8 mouse cellular contexts compared by ENCODE assay signal in genomic region chr5:120435731-120436501, GRCm38 (mm10). TPM values are rescaled to one million over a fixed set of nuclear protein-coding genes. Genes with fewer than 3 reads are reported as not detected.
DNase-seq lines count a peak whose midpoint lies in the region; ATAC-seq and TF ChIP-seq lines count a peak whose summit lies in the region.

No protein-coding gene starts in this region.

- no peaks in the 10 kb centered on the region for H3K4me1 ChIP-seq in liver, embryonic 11.5 days (replicated peaks; ENCODE audit: control insufficient read depth, insufficient read depth, low read length)
- H3K4me1 ChIP-seq in forebrain, embryonic 12.5 days: peaks cover 72% of the 10 kb centered on the region
- H3K4me1 ChIP-seq in limb, embryonic 12.5 days (replicated peaks): peaks cover 13% of the 10 kb centered on the region
- peaks cover 10% of the 10 kb centered on the region for H3K4me1 ChIP-seq in small intestine, adult 2 months (ENCODE audit: control insufficient read depth, insufficient read depth, insufficient read length, low read length)

- no peak overlapping the region for H3K27ac ChIP-seq in liver, embryonic 11.5 days (ENCODE audit: low read depth, low read length)
- H3K27ac ChIP-seq in forebrain, embryonic 12.5 days: peak overlapping the region; percentile 88
- no peak overlapping the region for H3K27ac ChIP-seq in limb, embryonic 12.5 days
- H3K27ac ChIP-seq in small intestine, adult 2 months (ENCODE audit: insufficient read depth, low read depth, low read length): no peak overlapping the region

- no peaks in the 10 kb centered on the region for H3K36me3 ChIP-seq in liver, embryonic 11.5 days (ENCODE audit: control insufficient read depth, insufficient read depth, low read length)
- no peaks in the 10 kb centered on the region for H3K36me3 ChIP-seq in forebrain, embryonic 12.5 days (replicated peaks)
- no peaks in the 10 kb centered on the region for H3K36me3 ChIP-seq in limb, embryonic 12.5 days
- H3K36me3 ChIP-seq in small intestine, adult 2 months (ENCODE audit: control insufficient read depth, insufficient read depth, low read length): no peaks in the 10 kb centered on the region

- peaks cover 100% of the 10 kb centered on the region for H3K27me3 ChIP-seq in liver, embryonic 11.5 days (replicated peaks; ENCODE audit: control insufficient read depth, insufficient read depth, low read length)
- peaks cover 94% of the 10 kb centered on the region for H3K27me3 ChIP-seq in forebrain, embryonic 12.5 days
- peaks cover 99% of the 10 kb centered on the region for H3K27me3 ChIP-seq in limb, embryonic 12.5 days
- H3K27me3 ChIP-seq in small intestine, adult 2 months (ENCODE audit: control insufficient read depth, insufficient read depth, low read length): peaks cover 93% of the 10 kb centered on the region

- H3K9ac ChIP-seq in liver, embryonic 11.5 days (ENCODE audit: low read depth, low read length): no peak overlapping the region
- peak overlapping the region; percentile 68 for H3K9ac ChIP-seq in forebrain, embryonic 12.5 days
- peak overlapping the region; percentile 18; the same call in 1 of the 2 replicates for H3K9ac ChIP-seq in limb, embryonic 12.5 days (replicated peaks)

- no peak for TF ChIP-seq POLR2A in small intestine, adult 2 months (IDR thresholded peaks at IDR 0.05; ENCODE audit: low read depth, low read length)

- no peak for ATAC-seq in liver, embryonic 11.5 days (replicated peaks; ENCODE audit: low FRiP score)
- no peak for ATAC-seq in forebrain, embryonic 12.5 days (ENCODE audit: low FRiP score)
- no peak for ATAC-seq in limb, embryonic 12.5 days (ENCODE audit: insufficient number of reproducible peaks, insufficient read depth, low FRiP score, low TSS enrichment, low read depth)

- no peak for DNase-seq in liver, embryonic 11.5 days (ENCODE audit: low spot score)
- no peak for DNase-seq in liver
- no peak for DNase-seq in layer of hippocampus, adult 9-11 months
- DNase-seq in right cerebral cortex, postnatal 4 days: no peak
- no peak for DNase-seq in urinary bladder, postnatal 10 days (ENCODE audit: low spot score)

- 3% methylated on average over 46 of the region's 47 CpGs for WGBS in liver, embryonic 11.5 days
- WGBS in forebrain, embryonic 12.5 days: under 1% methylated on average over 44 of the region's 47 CpGs
- WGBS in limb, embryonic 12.5 days: under 1% methylated on average over 47 of the region's 47 CpGs
- WGBS in small intestine, adult 2 months: 1% methylated on average over 47 of the region's 47 CpGs

- no peak for TF ChIP-seq CTCF in small intestine, adult 2 months (IDR thresholded peaks at IDR 0.05; ENCODE audit: extremely low read depth, insufficient read length, insufficient replicate concordance, low read depth, low read length)

- peak overlapping the region; percentile 52 for H3K4me2 ChIP-seq in liver, embryonic 11.5 days
- peak overlapping the region; percentile 74 for H3K4me2 ChIP-seq in forebrain, embryonic 12.5 days
- peak overlapping the region; percentile 54 for H3K4me2 ChIP-seq in limb, embryonic 12.5 days

- H3K4me3 ChIP-seq in liver, embryonic 11.5 days (ENCODE audit: low read depth, low read length): peak overlapping the region; percentile 19
- peak overlapping the region; percentile 49 for H3K4me3 ChIP-seq in forebrain, embryonic 12.5 days (replicated peaks)
- H3K4me3 ChIP-seq in limb, embryonic 12.5 days (replicated peaks): peak overlapping the region; percentile 37
- H3K4me3 ChIP-seq in small intestine, adult 2 months (ENCODE audit: low read depth, low read length): peak overlapping the region; percentile 64

- no peaks in the 10 kb centered on the region for H3K9me3 ChIP-seq in liver, embryonic 11.5 days (ENCODE audit: control insufficient read depth, low read length)
- H3K9me3 ChIP-seq in forebrain, embryonic 12.5 days: no peaks in the 10 kb centered on the region
- no peaks in the 10 kb centered on the region for H3K9me3 ChIP-seq in limb, embryonic 12.5 days

RNA-seq across cellular contexts. Expression of gene Lhx5, which starts 4.4 kb away (rescaled TPM):
- 0.05 TPM in 1 of 2 replicates, not detected in the other for polyA plus RNA-seq in liver, embryonic 11.5 days (2014; fragmentation: Nextera tagmentation; extraction: Ambion mirVana)
- 23.8 and 26.6 TPM in 2 replicates for polyA plus RNA-seq in forebrain, embryonic 12.5 days (2016; fragmentation: Nextera tagmentation; extraction: Ambion mirVana)
- not detected in 2 replicates for polyA plus RNA-seq in limb, embryonic 12.5 days (2016; fragmentation: Nextera tagmentation; extraction: Ambion mirVana)
- 0.38 TPM in 2 replicates for polyA plus RNA-seq in small intestine, adult 2 months (2012; rRNA removed)

RNA-seq across cellular contexts. Expression of gene Sdsl, which starts 36.7 kb away (rescaled TPM):
- 2.3 and 2.5 TPM in 2 replicates for polyA plus RNA-seq in liver, embryonic 11.5 days (2014; fragmentation: Nextera tagmentation; extraction: Ambion mirVana)
- polyA plus RNA-seq in forebrain, embryonic 12.5 days (2016; fragmentation: Nextera tagmentation; extraction: Ambion mirVana): 4.5 and 5.1 TPM in 2 replicates
- polyA plus RNA-seq in limb, embryonic 12.5 days (2016; fragmentation: Nextera tagmentation; extraction: Ambion mirVana): 3.6 and 4.2 TPM in 2 replicates
- polyA plus RNA-seq in small intestine, adult 2 months (2012; rRNA removed): 27.3 and 46.4 TPM in 2 replicates

RNA-seq across cellular contexts. Expression of gene Sds, which starts 40.4 kb away (rescaled TPM):
- not detected in 2 replicates for polyA plus RNA-seq in liver, embryonic 11.5 days (2014; fragmentation: Nextera tagmentation; extraction: Ambion mirVana)
- polyA plus RNA-seq in forebrain, embryonic 12.5 days (2016; fragmentation: Nextera tagmentation; extraction: Ambion mirVana): not detected in 2 replicates
- polyA plus RNA-seq in limb, embryonic 12.5 days (2016; fragmentation: Nextera tagmentation; extraction: Ambion mirVana): not detected in 2 replicates
- polyA plus RNA-seq in small intestine, adult 2 months (2012; rRNA removed): not detected in 2 replicates

Comparison
In these comparisons a context has a peak if more than half of its experiments do, and no peak if none do; other contexts are left out.
1. RNA of gene Lhx5, which starts 4.4 kb away (polyA plus RNA-seq): 23.8 to 26.6 TPM in forebrain, embryonic 12.5 days; 0.38 TPM in small intestine, adult 2 months, 0.05 TPM in liver, embryonic 11.5 days and not detected in limb, embryonic 12.5 days; every median in the first group is over 10 times any median in the second.
2. Peak in every context shown above with its lines, with median percentiles within 50 percentile points of each other: H3K4me2 ChIP-seq and H3K4me3 ChIP-seq.